Mouse (Mus musculus) MEL (cell line): ENCODE data around the gene Olfr399. TPM values are rescaled to one million over a fixed set of nuclear protein-coding genes. Genes with fewer than 3 reads are reported as not detected.

Source experiments
- DNase-seq: peaks from one replicate; pipeline ENCODE4 v3.0.0; 2011; ENCODE audit warnings: low read depth, low spot score
- H3K27ac ChIP-seq: 2 replicates; pipeline ENCODE4 v1.5.1; 2012; ENCODE audit warnings: low read depth, mild to moderate bottlenecking, control low read depth, low read length, moderate library complexity; ENCODE audit not compliant: control insufficient read depth
- H3K27me3 ChIP-seq, 2 experiments: fragments of 150-350 bp in 1 of 2; sonication (generic) in 1 of 2; 2 replicates each; pipeline ENCODE4 v1.6.1; 2012; ENCODE audit warnings: low read length in 2 of 2, mild to moderate bottlenecking in 2 of 2, improper control_type of control experiment in 1 of 2, moderate library complexity in 1 of 2; ENCODE audit not compliant: insufficient read depth in 2 of 2, control insufficient read depth in 1 of 2
- H3K36me3 ChIP-seq, 2 experiments: 2 replicates each; pipeline ENCODE4 v1.6.1; 2012 to 2014; ENCODE audit warnings: low read length in 2 of 2, improper control_type of control experiment in 1 of 2, inconsistent platforms in 1 of 2, mild to moderate bottlenecking in 1 of 2; ENCODE audit not compliant: insufficient read depth in 2 of 2, control insufficient read depth in 1 of 2
- H3K4me1 ChIP-seq, 2 experiments: fragments of 150-350 bp in 1 of 2; sonication (generic) in 1 of 2; 2 replicates each; pipeline ENCODE4 v1.6.1; 2012; ENCODE audit warnings: low read length in 2 of 2, improper control_type of control experiment in 1 of 2, mild to moderate bottlenecking in 1 of 2; ENCODE audit not compliant: insufficient read depth in 2 of 2, control insufficient read depth in 1 of 2
- H3K4me3 ChIP-seq, 2 experiments: fragments of 150-350 bp in 1 of 2; sonication (generic) in 1 of 2; 2 replicates each; pipeline ENCODE4 v1.5.1; 2012; ENCODE audit warnings: low read depth in 2 of 2, low read length in 2 of 2, mild to moderate bottlenecking in 2 of 2, moderate library complexity in 2 of 2, control low read depth in 1 of 2, improper control_type of control experiment in 1 of 2; ENCODE audit not compliant: control insufficient read depth in 1 of 2, insufficient read depth in 1 of 2
- H3K79me2 ChIP-seq: 2 replicates; pipeline ENCODE4 v1.6.1; 2012; ENCODE audit warnings: mild to moderate bottlenecking, low read length, moderate library complexity; ENCODE audit not compliant: control insufficient read depth, poor library complexity, insufficient read depth
- H3K9ac ChIP-seq: 2 replicates; pipeline ENCODE4 v1.6.1; 2012; ENCODE audit warnings: low read depth, mild to moderate bottlenecking, control low read depth, low read length, moderate library complexity; ENCODE audit not compliant: control insufficient read depth, poor library complexity, severe bottlenecking
- H3K9me3 ChIP-seq: fragments of 150-350 bp; sonication (generic); replicated peaks from 2 replicates; pipeline ENCODE4 v1.6.1; 2012; ENCODE audit warnings: mild to moderate bottlenecking, low read length, improper control_type of control experiment, moderate library complexity; ENCODE audit not compliant: insufficient read depth
- BHLHE40 ChIP-seq: IDR thresholded peaks from 2 replicates; pipeline ENCODE4 v1.6.1; 2012; ENCODE audit warnings: low read depth, mild to moderate bottlenecking, inconsistent platforms, low read length, improper control_type of control experiment, borderline replicate concordance
- CHD2 ChIP-seq: IDR thresholded peaks from 2 replicates; pipeline ENCODE4 v1.6.1; 2011; ENCODE audit warnings: low read length, improper control_type of control experiment
- CTCF ChIP-seq, 3 experiments: IDR thresholded peaks in 2 of 3; conservative IDR thresholded peaks in 1 of 3; 2 replicates each; pipeline ENCODE4 v1.5.1; 2011 to 2012; ENCODE audit warnings: low read length in 3 of 3, low read depth in 2 of 3, mild to moderate bottlenecking in 2 of 3, improper control_type of control experiment in 1 of 3, inconsistent platforms in 1 of 3, mixed read lengths in 1 of 3, moderate library complexity in 1 of 3; ENCODE audit not compliant: control insufficient read depth in 1 of 3, insufficient read depth in 1 of 3, poor library complexity in 1 of 3, severe bottlenecking in 1 of 3
- GATA1 ChIP-seq: IDR thresholded peaks from 2 replicates; pipeline ENCODE4 v1.6.1; 2011; ENCODE audit warnings: low read depth, low read length, improper control_type of control experiment
- HCFC1 ChIP-seq: IDR thresholded peaks from 2 replicates; pipeline ENCODE4 v1.6.1; 2012; ENCODE audit warnings: low read depth, mild to moderate bottlenecking, inconsistent platforms, low read length, improper control_type of control experiment, moderate library complexity
- JUND ChIP-seq: IDR thresholded peaks from 2 replicates; pipeline ENCODE4 v1.6.1; 2011; ENCODE audit warnings: low read depth, mild to moderate bottlenecking, improper control_type of control experiment, low read length
- KAT2A ChIP-seq: conservative IDR thresholded peaks from 2 replicates; pipeline ENCODE4 v1.6.1; 2012; ENCODE audit warnings: low read depth, low read length, improper control_type of control experiment, inconsistent platforms
- MAFK ChIP-seq: IDR thresholded peaks from 2 replicates; pipeline ENCODE4 v1.6.1; 2011; ENCODE audit warnings: low read depth, mild to moderate bottlenecking, low read length, improper control_type of control experiment, borderline replicate concordance
- MAX ChIP-seq: IDR thresholded peaks from 2 replicates; pipeline ENCODE4 v1.6.1; 2011; ENCODE audit warnings: low read length, improper control_type of control experiment
- MAZ ChIP-seq: IDR thresholded peaks from 2 replicates; pipeline ENCODE4 v1.6.1; 2012; ENCODE audit warnings: low read depth, mild to moderate bottlenecking, inconsistent platforms, low read length, improper control_type of control experiment
- MXI1 ChIP-seq: IDR thresholded peaks from 2 replicates; pipeline ENCODE4 v1.6.1; 2011; ENCODE audit warnings: mild to moderate bottlenecking, low read depth, low read length, improper control_type of control experiment
- MYB ChIP-seq: IDR thresholded peaks from 2 replicates; pipeline ENCODE4 v1.6.1; 2011; ENCODE audit warnings: mild to moderate bottlenecking, low read depth, low read length, improper control_type of control experiment
- MYC ChIP-seq: IDR thresholded peaks from 2 replicates; pipeline ENCODE4 v1.6.1; 2011; ENCODE audit warnings: low read depth, mild to moderate bottlenecking, low read length, improper control_type of control experiment, moderate library complexity
- NRF1 ChIP-seq: IDR thresholded peaks from 2 replicates; pipeline ENCODE4 v1.6.1; 2014; ENCODE audit warnings: low read depth, mild to moderate bottlenecking, inconsistent platforms, low read length, improper control_type of control experiment, moderate library complexity; ENCODE audit not compliant: poor library complexity, insufficient read depth, severe bottlenecking
- POLR2AphosphoS2 ChIP-seq: IDR thresholded peaks from 2 replicates; pipeline ENCODE4 v1.6.1; 2011; ENCODE audit warnings: low read length, improper control_type of control experiment
- POLR2AphosphoS5 ChIP-seq: IDR thresholded peaks from 2 replicates; pipeline ENCODE4 v1.6.1; 2012; ENCODE audit warnings: low read depth, borderline replicate concordance, mild to moderate bottlenecking, inconsistent platforms, low read length, moderate library complexity, mixed read lengths
- RAD21 ChIP-seq: IDR thresholded peaks from 2 replicates; pipeline ENCODE4 v1.6.1; 2011; ENCODE audit warnings: mild to moderate bottlenecking, low read depth, low read length, improper control_type of control experiment
- RCOR1 ChIP-seq: IDR thresholded peaks from 2 replicates; pipeline ENCODE4 v1.6.1; 2012; ENCODE audit warnings: low read depth, mild to moderate bottlenecking, inconsistent platforms, low read length, improper control_type of control experiment
- SMC3 ChIP-seq: IDR thresholded peaks from 2 replicates; pipeline ENCODE4 v1.6.1; 2011; ENCODE audit warnings: low read depth, low read length, improper control_type of control experiment
- TBP ChIP-seq: IDR thresholded peaks from 2 replicates; pipeline ENCODE4 v1.8.0; 2011; ENCODE audit warnings: low read depth, low read length, improper control_type of control experiment
- UBTF ChIP-seq: IDR thresholded peaks from 2 replicates; pipeline ENCODE4 v1.6.1; 2012; ENCODE audit warnings: low read depth, mild to moderate bottlenecking, inconsistent platforms, low read length, improper control_type of control experiment, moderate library complexity, borderline replicate concordance; ENCODE audit not compliant: insufficient read depth
- USF1 ChIP-seq: IDR thresholded peaks from 2 replicates; pipeline ENCODE4 v1.6.1; 2014; ENCODE audit warnings: low read depth, mild to moderate bottlenecking, inconsistent platforms, low read length, improper control_type of control experiment, moderate library complexity
- USF2 ChIP-seq, 2 experiments: IDR thresholded peaks; 2 replicates each; pipeline ENCODE4 v1.6.1; 2011 to 2012; ENCODE audit warnings: improper control_type of control experiment in 2 of 2, low read length in 2 of 2, borderline replicate concordance in 1 of 2, inconsistent platforms in 1 of 2, low read depth in 1 of 2, mild to moderate bottlenecking in 1 of 2; ENCODE audit not compliant: insufficient read depth in 1 of 2
- ZC3H11A ChIP-seq: IDR thresholded peaks from 2 replicates; pipeline ENCODE4 v1.6.1; 2012; ENCODE audit warnings: low read depth, mild to moderate bottlenecking, inconsistent platforms, low read length, improper control_type of control experiment
- ZKSCAN1 ChIP-seq: IDR thresholded peaks from 2 replicates; pipeline ENCODE4 v1.6.1; 2012; ENCODE audit warnings: low read depth, mild to moderate bottlenecking, inconsistent platforms, low read length, improper control_type of control experiment, moderate library complexity
- ZNF384 ChIP-seq: IDR thresholded peaks from 2 replicates; pipeline ENCODE4 v1.6.1; 2012; ENCODE audit warnings: low read depth, mild to moderate bottlenecking, inconsistent platforms, low read length, improper control_type of control experiment
- polyA plus RNA-seq, 2 experiments: library from polyadenylated mRNA; stranded (reverse) in 1 of 2; unstranded in 1 of 2; fragments of >175 nt in 1 of 2; fragments of >200 nt in 1 of 2; gene quantifications; 2 replicates each; pipeline versions ENCODE4 v1.2.1 to v1.2.4; 2012; ENCODE audit warnings: low replicate concordance in 2 of 2, low read depth in 1 of 2; ENCODE audit not compliant: insufficient read length in 2 of 2, insufficient read depth in 1 of 2, missing spikeins in 1 of 2
- total RNA-seq: library from RNA; depleted of rRNA; stranded (reverse); fragments of 300-350 nt; gene quantifications from 2 replicates; pipeline ENCODE4 v1.2.3, GENCODE M21; 2012; rRNA removed

The Olfr399 gene
- not detected in 2 replicates for total RNA-seq
- not detected for polyA plus RNA-seq

- TF ChIP-seq CHD2 (no peak), POLR2AphosphoS2 (no peak), MYC (no peak), MAZ (no peak), ZC3H11A (no peak), POLR2AphosphoS5 (no peak), RAD21 (no peak), MXI1 (no peak), ZKSCAN1 (no peak), USF1 (no peak), KAT2A (no peak), ZNF384 (no peak), TBP (no peak), BHLHE40 (no peak)
- Histone ChIP-seq H3K9ac (no peak within 1 kb of the TSS), H3K9me3 (no peaks in the 10 kb centered on the region), H3K4me1 (no peaks in the 10 kb centered on the region), H3K27ac (no peak within 1 kb of the TSS), H3K27me3 (no peaks in the 10 kb centered on the region), H3K4me3 (no peak within 1 kb of the TSS), H3K79me2 (no peaks in the 10 kb centered on the region), H3K36me3 (no peaks in the 10 kb centered on the region)
- no peak for DNase-seq
These were observed at the start of gene Olfr399, which contains the start of gene Olfr139 for GRCm38 (mm10) chr11:74056451-74056850. Gene Olfr399, minus strand, starts transcription at chr11:74056615. Gene Olfr139, minus strand, starts transcription at chr11:74056551.

DNA sequence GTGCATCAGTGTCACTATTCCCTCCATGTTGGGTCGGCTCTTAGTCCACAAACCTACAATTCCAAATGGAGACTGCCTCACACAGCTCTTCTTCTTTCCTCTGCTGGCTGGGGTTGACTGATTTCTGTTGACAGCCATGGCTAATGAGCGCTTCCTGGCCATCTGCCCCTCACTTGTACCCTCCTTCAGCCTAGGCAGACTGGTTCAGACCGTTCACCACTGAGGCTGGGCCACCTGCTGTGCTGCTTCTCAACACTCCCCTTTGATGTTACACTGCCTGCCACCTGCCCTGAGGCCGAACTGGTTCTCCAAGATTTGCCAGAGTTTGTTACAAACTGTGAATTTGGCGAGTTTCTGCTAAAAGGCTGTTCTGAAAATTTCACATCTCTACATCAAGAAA lies 48.7 kb upstream of the Olfr399 start:
- no peak for DNase-seq
- H3K9ac ChIP-seq, result no peak overlapping the region

More for the DNA sequence above, 48.7 kb upstream of the Olfr399 start:
- Histone ChIP-seq H3K36me3 (no peaks in the 10 kb centered on the region), H3K79me2 (no peaks in the 10 kb centered on the region), H3K4me1 (no peaks in the 10 kb centered on the region; a peak in 1 of 4 replicates), H3K4me3 (no peak overlapping the region), H3K27me3 (no peaks in the 10 kb centered on the region), H3K27ac (no peak overlapping the region), H3K9me3 (no peaks in the 10 kb centered on the region)
- TF ChIP-seq NRF1 (no peak), ZC3H11A (no peak), HCFC1 (no peak), MAFK (no peak), RCOR1 (no peak), GATA1 (no peak), CTCF (IDR thresholded peaks at IDR 0.05 in 2 of 3, conservative IDR thresholded peaks at IDR 0.05 in 1 of 3; ENCODE audit: control insufficient read depth in 1 of 3, insufficient read depth in 1 of 3, low read depth in 2 of 3, low read length in 3 of 3, poor library complexity in 1 of 3, severe bottlenecking in 1 of 3) (no peak), JUND (no peak), UBTF (no peak), MYB (no peak), USF2 (IDR thresholded peaks at IDR 0.05; ENCODE audit: borderline replicate concordance in 1 of 2, insufficient read depth in 1 of 2, low read depth in 1 of 2, low read length in 2 of 2) (no peak), KAT2A (no peak), MAX (no peak), MYC (no peak), SMC3 (no peak), ZNF384 (no peak)
